Mouse (Mus musculus) kidney, embryonic 16.5 days (tissue): ENCODE data around the gene Clic5. TPM values are rescaled to one million over a fixed set of nuclear protein-coding genes. Genes with fewer than 3 reads are reported as not detected.
A peak's percentile ranks its signal among the peaks of the same experiment; 100 is the strongest.

Source experiments
- ATAC-seq: fragments of 200-750 bp; cut with Nextera tagmentation; 2 replicates; pipeline ENCODE4 v1.8.0; 2017; ENCODE audit warnings: moderate TSS enrichment; ENCODE audit not compliant: low FRiP score, low TSS enrichment
- H3K27ac ChIP-seq: fragments of 300-500 bp; sonication (generic); 2 replicates; pipeline ENCODE4 v1.5.1; 2014; ENCODE audit warnings: low read length
- H3K27me3 ChIP-seq: fragments of 300-500 bp; sonication (generic); 2 replicates; pipeline ENCODE4 v1.6.1; 2014; ENCODE audit warnings: low read length, control low read depth, mixed read lengths; ENCODE audit not compliant: insufficient read depth
- H3K36me3 ChIP-seq: fragments of 300-500 bp; sonication (generic); 2 replicates; pipeline ENCODE4 v1.6.1; 2014; ENCODE audit warnings: low read length, control low read depth, mixed read lengths; ENCODE audit not compliant: insufficient read depth
- H3K4me1 ChIP-seq: fragments of 300-500 bp; sonication (generic); 2 replicates; pipeline ENCODE4 v1.6.1; 2014; ENCODE audit warnings: low read length, control low read depth, mixed read lengths; ENCODE audit not compliant: insufficient read depth
- H3K4me2 ChIP-seq: fragments of 300-500 bp; sonication (generic); replicated peaks from 2 replicates; pipeline ENCODE4 v1.6.1; 2014; ENCODE audit warnings: low read depth, low read length
- H3K4me3 ChIP-seq: fragments of 300-500 bp; sonication (generic); 2 replicates; pipeline ENCODE4 v1.5.1; 2014; ENCODE audit warnings: mild to moderate bottlenecking, low read length
- H3K9ac ChIP-seq: fragments of 300-500 bp; sonication (generic); replicated peaks from 2 replicates; pipeline ENCODE4 v1.6.1; 2014; ENCODE audit warnings: low read length
- H3K9me3 ChIP-seq: fragments of 300-500 bp; sonication (generic); 2 replicates; pipeline ENCODE4 v1.6.1; 2016; ENCODE audit warnings: low read length, control low read depth
- WGBS: fragments of 180-500 bp; shearing (Covaris S2); extraction: QIAGEN DNeasy Blood & Tissue Kit; methylation state at CpG from one replicate; pipeline ENCODE4 v1.1.7; 2014; 5-methylcytosine and 5-hydroxymethylcytosine counted together
- polyA plus RNA-seq: library from polyadenylated mRNA; unstranded; fragments of >200 nt; fragmentation: Nextera tagmentation; extraction: Ambion mirVana; gene quantifications from 2 replicates; pipeline ENCODE4 v1.2.1, GENCODE M21; 2015

The Clic5 gene
- polyA plus RNA-seq: 11.1 and 12.4 TPM in 2 replicates

DNA sequence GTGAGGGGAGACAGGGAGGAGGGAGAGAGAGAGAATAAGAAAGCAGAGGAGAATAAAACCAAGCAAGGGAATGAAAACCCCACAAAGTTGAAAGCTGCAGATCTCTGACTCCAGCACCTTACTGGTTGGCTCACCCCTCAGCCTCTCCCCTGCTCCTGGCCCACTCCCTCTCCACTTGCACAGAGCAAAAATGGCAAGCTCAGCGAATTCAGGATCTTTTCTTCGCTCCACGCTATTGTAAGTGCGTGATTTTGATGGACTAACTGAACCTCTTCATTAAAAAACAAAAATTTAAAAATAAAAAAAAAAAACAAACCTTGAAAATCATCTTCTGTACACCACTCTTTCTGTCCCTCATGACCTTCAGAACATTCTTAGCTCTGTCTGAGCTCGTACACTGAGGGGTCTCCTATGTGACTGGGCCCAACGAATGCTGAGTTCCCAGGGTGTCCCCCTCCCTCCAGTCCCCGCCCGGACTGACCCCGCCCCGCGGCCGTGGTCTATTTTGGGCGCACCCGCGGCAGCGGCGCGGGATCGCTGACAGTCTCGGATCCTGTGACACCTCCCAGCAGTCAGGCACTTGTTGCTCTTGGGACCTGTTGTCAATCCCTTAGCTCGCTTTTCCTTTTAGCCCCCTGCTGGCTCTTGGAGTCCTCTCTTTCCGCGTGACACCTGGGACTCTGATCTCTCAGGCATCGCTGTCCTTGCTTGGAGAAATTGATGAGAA is at the start of gene Clic5:
Gene Clic5 (plus strand): TSS at position 543 of the 727 bp plus-strand sequence.
- Histone ChIP-seq H3K9ac (peak within 1 kb of the TSS; percentile 58), H3K4me2 (peak within 1 kb of the TSS; percentile 82), H3K27ac (peak within 1 kb of the TSS; percentile 21; the same call in 1 of the 2 replicates), H3K27me3 (peaks cover 7% of the 10 kb centered on the region; the same call in 1 of the 2 replicates), H3K9me3 (no peaks in the 10 kb centered on the region), H3K36me3 (no peaks in the 10 kb centered on the region), H3K4me3 (peak within 1 kb of the TSS; percentile 50), H3K4me1 (peaks cover 15% of the 10 kb centered on the region)
- 3% methylated on average over 24 of the region's 24 CpGs for WGBS
- ATAC-seq: peak; percentile 70

DNA sequence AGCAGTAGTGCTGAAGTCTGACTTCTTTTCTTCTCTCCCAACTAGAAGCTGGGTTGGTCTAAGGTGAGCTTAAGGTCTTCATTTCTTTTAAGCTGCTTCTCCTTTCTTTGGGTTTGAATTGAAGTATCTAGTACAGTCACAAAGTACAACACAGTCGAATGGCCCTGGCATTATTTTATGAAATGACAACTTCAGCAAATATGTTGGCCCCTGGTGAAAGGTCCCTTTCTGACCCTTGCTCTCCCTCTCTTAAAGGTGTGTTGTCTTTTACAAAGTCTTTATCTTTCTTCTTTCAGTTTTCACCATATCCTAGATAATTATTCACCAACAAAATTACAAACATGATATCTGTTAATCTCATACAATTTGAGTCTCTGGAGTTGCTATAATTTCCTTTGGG is 42.6 kb upstream of the Clic5 start:
- H3K4me1 ChIP-seq: no peaks in the 10 kb centered on the region
- H3K4me2 ChIP-seq: no peak overlapping the region
- ATAC-seq: no peak
- no peaks in the 10 kb centered on the region for H3K36me3 ChIP-seq
- H3K9me3 ChIP-seq: no peaks in the 10 kb centered on the region
- no peak overlapping the region for H3K4me3 ChIP-seq
- H3K27ac ChIP-seq: no peak overlapping the region
- no peak overlapping the region for H3K9ac ChIP-seq
- no peaks in the 10 kb centered on the region for H3K27me3 ChIP-seq
- 61% methylated on average over 1 of the region's 1 CpGs for WGBS

DNA sequence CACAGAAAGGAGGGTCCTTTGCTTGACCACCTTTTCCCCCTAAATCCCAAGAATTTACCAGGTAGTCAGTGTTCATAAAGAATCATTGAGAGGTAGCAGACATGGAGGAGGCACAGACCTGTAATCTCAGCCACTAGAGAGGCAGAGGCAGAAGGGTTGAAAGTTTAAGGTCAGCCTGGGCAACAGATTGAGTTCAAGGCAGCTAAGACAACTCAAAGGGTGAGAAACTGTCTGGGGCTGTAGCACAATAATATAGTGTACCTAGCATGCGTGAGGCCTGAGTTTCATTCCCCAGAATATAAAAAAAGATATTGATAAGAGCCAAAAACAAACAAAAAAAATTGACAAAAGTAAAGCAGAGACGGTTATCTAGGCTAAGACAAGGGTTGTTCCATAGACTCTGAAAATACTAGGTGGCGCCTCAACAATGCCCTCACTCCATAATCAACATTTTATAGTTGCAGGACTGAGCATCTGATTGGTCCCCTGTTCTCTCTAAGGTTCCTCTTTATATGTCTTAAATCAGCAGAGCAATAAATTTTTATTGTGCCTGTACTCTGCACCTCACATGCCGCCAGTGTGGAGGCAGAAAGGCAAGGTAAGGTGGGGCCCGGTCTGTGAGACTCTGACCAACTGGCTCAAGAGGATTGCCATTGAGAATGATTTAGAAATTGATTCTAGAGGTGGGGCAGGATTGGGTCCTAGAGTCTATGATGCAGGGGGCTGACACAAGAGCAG is 40.1 kb upstream of the Clic5 start:
- Histone ChIP-seq H3K4me3 (no peak overlapping the region), H3K4me1 (no peaks in the 10 kb centered on the region), H3K27ac (no peak overlapping the region), H3K27me3 (no peaks in the 10 kb centered on the region), H3K36me3 (no peaks in the 10 kb centered on the region), H3K9me3 (no peaks in the 10 kb centered on the region; the same call in 1 of the 2 replicates), H3K4me2 (no peak overlapping the region), H3K9ac (no peak overlapping the region)
- 81% methylated on average over 5 of the region's 5 CpGs for WGBS
- ATAC-seq: no peak

DNA sequence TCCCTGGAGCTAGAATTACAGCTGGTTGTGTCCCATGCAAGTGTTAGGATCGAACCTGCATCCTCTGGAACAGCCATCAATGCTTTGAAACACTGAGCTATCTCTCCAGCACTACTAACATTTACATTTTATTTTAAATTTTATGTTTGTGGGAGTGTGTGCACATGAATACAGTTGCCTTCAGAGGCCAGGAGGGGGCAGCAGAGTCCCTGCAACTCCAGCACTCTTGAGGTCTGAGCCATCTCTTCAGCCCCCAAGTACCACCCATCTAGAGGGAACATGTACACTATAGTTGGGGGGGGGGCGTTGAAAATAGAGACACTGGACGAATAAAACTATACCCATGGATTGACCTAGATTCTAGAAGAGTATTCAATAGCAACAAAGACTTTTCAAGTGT is 37.3 kb upstream of the Clic5 start:
- WGBS: 70% methylated on average over 3 of the region's 3 CpGs
- Histone ChIP-seq H3K4me1 (no peaks in the 10 kb centered on the region), H3K9me3 (no peaks in the 10 kb centered on the region; the same call in 1 of the 2 replicates), H3K27ac (no peak overlapping the region), H3K4me2 (no peak overlapping the region), H3K36me3 (no peaks in the 10 kb centered on the region), H3K4me3 (no peak overlapping the region), H3K9ac (no peak overlapping the region), H3K27me3 (no peaks in the 10 kb centered on the region)
- no peak for ATAC-seq

DNA sequence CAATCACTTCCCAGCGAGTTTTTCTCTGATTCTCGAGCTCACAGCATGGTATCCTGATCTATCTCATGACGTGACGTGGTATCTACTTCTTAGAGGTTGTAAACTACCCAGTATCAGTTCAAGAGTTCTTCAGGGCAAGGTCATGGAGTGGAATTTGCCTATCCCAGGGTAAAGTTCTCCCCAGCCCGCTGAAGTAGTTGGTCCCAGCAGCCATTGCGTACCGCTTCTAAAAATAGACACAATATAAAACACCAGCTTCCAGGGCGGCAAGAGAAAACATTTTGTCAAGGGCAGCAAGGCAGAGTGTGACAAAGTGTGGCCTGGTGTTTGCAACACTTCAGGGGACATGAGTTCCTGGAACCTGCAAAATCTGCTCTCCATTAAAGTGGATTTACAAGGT is 36.5 kb upstream of the Clic5 start:
- Histone ChIP-seq H3K27me3 (no peaks in the 10 kb centered on the region), H3K36me3 (no peaks in the 10 kb centered on the region), H3K4me2 (no peak overlapping the region), H3K27ac (no peak overlapping the region), H3K9me3 (no peaks in the 10 kb centered on the region; the same call in 1 of the 2 replicates), H3K4me3 (no peak overlapping the region), H3K4me1 (no peaks in the 10 kb centered on the region), H3K9ac (no peak overlapping the region)
- WGBS: 71% methylated on average over 8 of the region's 8 CpGs
- ATAC-seq: no peak

DNA sequence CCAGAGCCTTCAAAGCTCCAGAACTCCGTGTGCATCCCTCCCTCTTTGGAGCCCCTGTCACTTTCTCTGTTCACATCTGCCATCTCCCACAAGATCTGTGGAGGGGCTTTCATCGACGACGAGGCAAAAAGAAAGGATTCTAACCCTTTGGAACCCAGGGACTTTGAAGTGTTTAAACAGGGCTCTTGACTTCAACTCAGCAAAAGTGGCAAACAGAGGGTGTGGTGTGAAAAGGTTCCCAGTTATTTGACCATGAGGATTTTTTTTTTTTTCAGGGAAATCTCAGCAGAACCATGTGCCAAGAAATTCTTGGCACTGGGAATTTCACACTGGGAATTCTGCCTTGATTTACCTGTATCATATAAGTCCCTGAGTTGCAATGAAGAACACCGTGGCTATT is 34.5 kb upstream of the Clic5 start:
- Histone ChIP-seq H3K9me3 (no peaks in the 10 kb centered on the region; the same call in 1 of the 2 replicates), H3K4me3 (no peak overlapping the region), H3K9ac (no peak overlapping the region), H3K27me3 (no peaks in the 10 kb centered on the region), H3K36me3 (no peaks in the 10 kb centered on the region), H3K27ac (no peak overlapping the region), H3K4me1 (no peaks in the 10 kb centered on the region), H3K4me2 (no peak overlapping the region)
- ATAC-seq: no peak
- 41% methylated on average over 5 of the region's 5 CpGs for WGBS

DNA sequence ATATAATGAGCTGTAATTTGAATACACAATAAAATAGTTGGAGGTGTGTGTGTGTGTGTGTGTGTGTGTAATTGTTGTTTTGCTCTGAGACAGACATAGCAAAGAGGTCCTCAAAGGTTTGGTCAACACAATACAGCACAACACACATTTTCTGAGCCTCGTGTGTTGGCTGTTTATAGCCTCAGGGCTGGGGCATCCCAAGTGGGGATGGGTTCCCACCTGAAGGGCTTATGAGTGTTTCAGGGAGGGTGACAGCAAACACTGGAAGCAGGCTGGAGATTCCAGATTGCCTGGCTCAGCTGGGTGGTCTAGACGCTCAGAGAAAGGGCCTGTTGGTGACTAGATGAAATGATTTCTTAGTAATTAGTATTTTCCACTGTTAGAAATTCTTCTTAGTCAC is 33.2 kb upstream of the Clic5 start:
- Histone ChIP-seq H3K4me1 (no peaks in the 10 kb centered on the region), H3K4me2 (no peak overlapping the region), H3K36me3 (no peaks in the 10 kb centered on the region), H3K9ac (no peak overlapping the region), H3K27ac (no peak overlapping the region), H3K9me3 (peaks cover 3% of the 10 kb centered on the region; the same call in 1 of the 2 replicates), H3K4me3 (no peak overlapping the region), H3K27me3 (no peaks in the 10 kb centered on the region)
- 55% methylated on average over 2 of the region's 2 CpGs for WGBS
- ATAC-seq: no peak

DNA sequence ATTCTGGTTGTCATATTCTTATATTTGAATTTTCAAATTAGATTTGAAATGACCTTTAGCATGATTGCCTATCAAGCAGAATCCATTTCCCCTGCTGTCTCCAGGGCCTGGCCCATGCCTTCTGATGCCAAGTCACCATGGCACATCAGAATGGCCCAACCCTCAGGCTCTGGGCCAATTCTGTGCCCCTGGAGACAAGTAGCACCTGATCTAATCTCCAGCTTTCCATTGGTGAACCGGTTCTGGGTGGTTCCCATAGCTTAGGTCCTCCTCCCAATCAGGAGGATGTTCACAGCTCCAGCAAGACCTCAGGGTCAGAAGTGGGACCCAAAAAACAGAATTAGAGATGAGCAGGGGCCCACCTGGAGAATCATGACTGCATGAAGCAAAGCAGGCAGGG is 30.2 kb upstream of the Clic5 start:
- H3K4me1 ChIP-seq: peaks cover 5% of the 10 kb centered on the region; the same call in 1 of the 2 replicates
- H3K27me3 ChIP-seq: no peaks in the 10 kb centered on the region
- H3K36me3 ChIP-seq: no peaks in the 10 kb centered on the region
- no peak overlapping the region for H3K27ac ChIP-seq
- no peak for ATAC-seq
- H3K4me2 ChIP-seq: no peak overlapping the region
- peaks cover 3% of the 10 kb centered on the region; the same call in 1 of the 2 replicates for H3K9me3 ChIP-seq
- no peak overlapping the region for H3K4me3 ChIP-seq
- WGBS: 71% methylated on average over 1 of the region's 1 CpGs
- no peak overlapping the region for H3K9ac ChIP-seq

DNA sequence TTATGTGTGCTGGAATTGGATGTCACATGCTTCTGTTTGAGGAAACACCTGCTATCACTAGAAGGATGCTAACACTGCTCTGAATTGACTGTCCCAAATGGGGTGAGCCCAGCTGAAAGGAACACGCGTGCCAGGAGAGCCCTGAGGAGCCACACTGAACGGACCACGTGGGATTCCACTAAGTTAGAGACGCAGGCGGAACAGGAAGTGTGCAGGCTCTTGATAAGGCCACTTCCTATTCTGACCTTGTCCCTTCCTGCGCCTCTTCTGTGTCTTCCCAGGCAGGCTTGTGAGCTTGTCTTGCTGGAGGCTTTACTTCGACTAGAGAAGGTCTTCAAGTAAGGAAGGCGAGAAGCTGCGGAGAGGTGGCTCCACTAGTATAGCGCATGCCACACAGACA is 27.9 kb upstream of the Clic5 start:
- Histone ChIP-seq H3K9ac (no peak overlapping the region), H3K4me3 (no peak overlapping the region), H3K4me1 (peaks cover 5% of the 10 kb centered on the region; the same call in 1 of the 2 replicates), H3K4me2 (no peak overlapping the region), H3K27ac (no peak overlapping the region), H3K27me3 (no peaks in the 10 kb centered on the region), H3K9me3 (peaks cover 3% of the 10 kb centered on the region; the same call in 1 of the 2 replicates), H3K36me3 (no peaks in the 10 kb centered on the region)
- no peak for ATAC-seq
- WGBS: 90% methylated on average over 11 of the region's 11 CpGs

DNA sequence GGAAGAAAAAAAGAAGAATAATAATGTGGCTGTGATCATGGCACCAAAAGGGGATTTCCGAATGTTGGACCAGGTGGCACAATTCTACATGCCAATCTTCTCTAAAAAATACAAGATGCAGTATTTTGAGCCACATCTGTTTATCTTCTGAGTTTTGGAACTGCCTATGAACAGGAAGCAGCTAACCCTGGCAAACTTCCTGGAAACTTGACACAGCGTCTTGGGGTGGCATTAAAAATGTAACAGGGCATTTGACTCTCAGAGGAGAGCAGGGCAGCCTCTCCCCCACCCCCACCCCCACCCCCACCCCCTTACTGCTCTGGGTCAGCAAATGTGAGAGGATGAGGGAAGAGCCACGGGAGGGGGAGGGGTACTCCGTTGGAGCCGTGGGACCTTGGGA is 25.9 kb upstream of the Clic5 start:
- Histone ChIP-seq H3K9me3 (peaks cover 3% of the 10 kb centered on the region; the same call in 1 of the 2 replicates), H3K4me3 (no peak overlapping the region), H3K9ac (no peak overlapping the region), H3K27me3 (no peaks in the 10 kb centered on the region), H3K27ac (no peak overlapping the region), H3K4me2 (no peak overlapping the region), H3K36me3 (no peaks in the 10 kb centered on the region), H3K4me1 (peaks cover 5% of the 10 kb centered on the region; the same call in 1 of the 2 replicates)
- ATAC-seq: no peak
- 20% methylated on average over 5 of the region's 5 CpGs for WGBS
